Mouse (Mus musculus) midbrain, embryonic 14.5 days (tissue): ENCODE measurements around the gene Nfyc. TPM values are rescaled to one million over a fixed set of nuclear protein-coding genes. Genes with fewer than 3 reads are reported as not detected.

Experiments used
- ATAC-seq: fragments of 200-750 bp; cut with Nextera tagmentation; 2 replicates; pipeline ENCODE4 v1.8.0; 2017; ENCODE audit warnings: moderate number of reproducible peaks, moderate library complexity; ENCODE audit not compliant: low FRiP score, low TSS enrichment
- DNase-seq: peaks from one replicate; pipeline ENCODE4 v3.0.0-alpha.2; 2015
- H3K27ac ChIP-seq: fragments of 300-500 bp; sonication (generic); replicated peaks from 2 replicates; pipeline ENCODE4 v1.5.1; 2014; ENCODE audit warnings: mild to moderate bottlenecking, low read depth, low read length, moderate library complexity
- H3K27me3 ChIP-seq: fragments of 300-500 bp; sonication (generic); 2 replicates; pipeline ENCODE4 v1.6.1; 2014; ENCODE audit warnings: low read length, control low read depth, mixed read lengths; ENCODE audit not compliant: control insufficient read depth, insufficient read depth
- H3K36me3 ChIP-seq: fragments of 300-500 bp; sonication (generic); 2 replicates; pipeline ENCODE4 v1.6.1; 2014; ENCODE audit warnings: low read length, control low read depth; ENCODE audit not compliant: control insufficient read depth, insufficient read depth
- H3K4me1 ChIP-seq: fragments of 300-500 bp; sonication (generic); 2 replicates; pipeline ENCODE4 v1.6.1; 2014; ENCODE audit warnings: mild to moderate bottlenecking, antibody characterized with exemption, low read length, control low read depth; ENCODE audit not compliant: control insufficient read depth, insufficient read depth
- H3K4me2 ChIP-seq: fragments of 300-500 bp; sonication (generic); 2 replicates; pipeline ENCODE4 v1.6.1; 2014; ENCODE audit warnings: mild to moderate bottlenecking, low read length, moderate library complexity
- H3K4me3 ChIP-seq: fragments of 300-500 bp; sonication (generic); replicated peaks from 2 replicates; pipeline ENCODE4 v1.5.1; 2014; ENCODE audit warnings: low read depth, low read length
- H3K9ac ChIP-seq: fragments of 300-500 bp; sonication (generic); replicated peaks from 2 replicates; pipeline ENCODE4 v1.6.1; 2014; ENCODE audit warnings: mild to moderate bottlenecking, low read length, moderate library complexity
- H3K9me3 ChIP-seq: fragments of 300-500 bp; sonication (generic); 2 replicates; pipeline ENCODE4 v1.6.1; 2016; ENCODE audit warnings: low read length, control low read depth, mixed read lengths; ENCODE audit not compliant: control insufficient read depth
- WGBS: fragments of 180-500 bp; shearing (Covaris S2); extraction: QIAGEN DNeasy Blood & Tissue Kit; methylation state at CpG from one replicate; pipeline ENCODE4 v1.1.7; 2014; 5-methylcytosine and 5-hydroxymethylcytosine counted together
- polyA plus RNA-seq: library from polyadenylated mRNA; unstranded; fragments of >200 nt; fragmentation: Nextera tagmentation; extraction: Ambion mirVana; gene quantifications from 2 replicates; pipeline ENCODE4 v1.2.1, GENCODE M21; 2014

Gene Nfyc
- polyA plus RNA-seq, 1 experiment from 2014 or later, result 97.5 TPM

- Histone ChIP-seq H3K27ac (no peak overlapping the region), H3K9ac (no peak overlapping the region), H3K4me2 (no peak overlapping the region), H3K4me3 (no peak overlapping the region), H3K9me3 (no peaks in the 10 kb centered on the region), H3K27me3 (no peaks in the 10 kb centered on the region), H3K36me3 (no peaks in the 10 kb centered on the region), H3K4me1 (peaks cover 19% of the 10 kb centered on the region; the same call in 1 of the 2 replicates)
- DNase-seq, result no peak
- 84% methylated on average over 7 of the region's 7 CpGs for WGBS
- ATAC-seq, result no peak
Observed at GRCm38 (mm10) chr4:120859865-120860264, 28.5 kb upstream of the Nfyc start.

- Histone ChIP-seq H3K9ac (0 out of 2 replicates have a peak overlapping the region, but pooled peaks have one; percentile 17), H3K4me3 (0 out of 2 replicates have a peak overlapping the region, but pooled peaks have one; percentile 2)
- ATAC-seq, result no peak
Observed at GRCm38 (mm10) chr4:120856376-120856775, 25.0 kb upstream of the Nfyc start.

GRCm38 (mm10) chr4:120855360-120856060, 24.1 kb upstream of the Nfyc start:
- WGBS, result 15% methylated on average over 7 of the region's 7 CpGs
- Histone ChIP-seq H3K27me3 (no peaks in the 10 kb centered on the region; the same call in 1 of the 2 replicates), H3K27ac (no peak overlapping the region), H3K4me2 (peak overlapping the region; percentile 84), H3K4me3 (peak overlapping the region; percentile 68), H3K9ac (peak overlapping the region; percentile 74; the same call in 1 of the 2 replicates), H3K4me1 (peaks cover 19% of the 10 kb centered on the region; the same call in 1 of the 2 replicates), H3K36me3 (no peaks in the 10 kb centered on the region), H3K9me3 (no peaks in the 10 kb centered on the region)
- DNase-seq (no peak), ATAC-seq (no peak)

More at GRCm38 (mm10) chr4:120856376-120856775, 25.0 kb upstream of the Nfyc start:
- WGBS, result 32% methylated on average over 5 of the region's 5 CpGs
- Histone ChIP-seq H3K4me2 (peak overlapping the region; percentile 84), H3K9me3 (no peaks in the 10 kb centered on the region), H3K27me3 (no peaks in the 10 kb centered on the region; the same call in 1 of the 2 replicates), H3K27ac (no peak overlapping the region), H3K36me3 (no peaks in the 10 kb centered on the region), H3K4me1 (peaks cover 19% of the 10 kb centered on the region; the same call in 1 of the 2 replicates)
- DNase-seq, result peak; percentile 11

GRCm38 (mm10) chr4:120854588-120855319, 23.4 kb upstream of the Nfyc start, which contains the start of gene Rims3:
Gene Rims3, plus strand, starts transcription at chr4:120854816.
- Histone ChIP-seq H3K27ac (peak within 1 kb of the TSS; percentile 55), H3K4me1 (peaks cover 19% of the 10 kb centered on the region; the same call in 1 of the 2 replicates), H3K4me3 (peak within 1 kb of the TSS; percentile 68), H3K36me3 (no peaks in the 10 kb centered on the region), H3K27me3 (no peaks in the 10 kb centered on the region; the same call in 1 of the 2 replicates), H3K4me2 (peak within 1 kb of the TSS; percentile 84), H3K9me3 (no peaks in the 10 kb centered on the region), H3K9ac (peak within 1 kb of the TSS; percentile 74)
- peak; percentile 79 for DNase-seq
- WGBS, result under 1% methylated on average over 68 of the region's 68 CpGs
- ATAC-seq, result peak; percentile 72

GRCm38 (mm10) chr4:120850946-120851345, 19.6 kb upstream of the Nfyc start:
- Histone ChIP-seq H3K36me3 (no peaks in the 10 kb centered on the region), H3K9me3 (no peaks in the 10 kb centered on the region), H3K4me2 (no peak overlapping the region), H3K9ac (no peak overlapping the region), H3K27ac (no peak overlapping the region), H3K4me3 (no peak overlapping the region), H3K27me3 (no peaks in the 10 kb centered on the region; the same call in 1 of the 2 replicates), H3K4me1 (peaks cover 6% of the 10 kb centered on the region; the same call in 1 of the 2 replicates)
- DNase-seq (peak; percentile 89), ATAC-seq (no peak; the same call in 1 of the 2 replicates)
- 2% methylated on average over 10 of the region's 10 CpGs for WGBS

- no peak for DNase-seq
- no peak overlapping the region for H3K9ac ChIP-seq
- ATAC-seq, result no peak
Observed at GRCm38 (mm10) chr4:120849451-120849850, 18.1 kb upstream of the Nfyc start.

GRCm38 (mm10) chr4:120848909-120849308, 17.5 kb upstream of the Nfyc start:
- DNase-seq (no peak), ATAC-seq (no peak)
- no peaks in the 10 kb centered on the region for H3K27me3 ChIP-seq
- no peak overlapping the region for H3K27ac ChIP-seq
- no peaks in the 10 kb centered on the region for H3K9me3 ChIP-seq
- H3K4me1 ChIP-seq, result no peaks in the 10 kb centered on the region
- no peak overlapping the region for H3K9ac ChIP-seq
- 75% methylated on average over 6 of the region's 6 CpGs for WGBS
- H3K4me2 ChIP-seq, result no peak overlapping the region
- H3K36me3 ChIP-seq, result no peaks in the 10 kb centered on the region
- H3K4me3 ChIP-seq, result no peak overlapping the region

More at GRCm38 (mm10) chr4:120849451-120849850, 18.1 kb upstream of the Nfyc start:
- no peaks in the 10 kb centered on the region for H3K9me3 ChIP-seq
- H3K27me3 ChIP-seq, result no peaks in the 10 kb centered on the region; the same call in 1 of the 2 replicates
- H3K4me3 ChIP-seq, result no peak overlapping the region
- H3K36me3 ChIP-seq, result no peaks in the 10 kb centered on the region
- no peaks in the 10 kb centered on the region for H3K4me1 ChIP-seq
- H3K27ac ChIP-seq, result no peak overlapping the region
- 73% methylated on average over 11 of the region's 11 CpGs for WGBS
- no peak overlapping the region for H3K4me2 ChIP-seq

- H3K36me3 ChIP-seq, result no peaks in the 10 kb centered on the region
- no peak overlapping the region for H3K9ac ChIP-seq
- no peak overlapping the region for H3K27ac ChIP-seq
- H3K4me1 ChIP-seq, result no peaks in the 10 kb centered on the region
- no peak for ATAC-seq
- no peak overlapping the region for H3K4me3 ChIP-seq
- no peak for DNase-seq
- H3K4me2 ChIP-seq, result no peak overlapping the region
- H3K27me3 ChIP-seq, result no peaks in the 10 kb centered on the region
- H3K9me3 ChIP-seq, result no peaks in the 10 kb centered on the region
- WGBS, result 81% methylated on average over 4 of the region's 4 CpGs
Observed at GRCm38 (mm10) chr4:120845098-120845497, 13.7 kb upstream of the Nfyc start.
